ENCODE assay signal across 17 mouse cellular contexts in the genomic region with DNA sequence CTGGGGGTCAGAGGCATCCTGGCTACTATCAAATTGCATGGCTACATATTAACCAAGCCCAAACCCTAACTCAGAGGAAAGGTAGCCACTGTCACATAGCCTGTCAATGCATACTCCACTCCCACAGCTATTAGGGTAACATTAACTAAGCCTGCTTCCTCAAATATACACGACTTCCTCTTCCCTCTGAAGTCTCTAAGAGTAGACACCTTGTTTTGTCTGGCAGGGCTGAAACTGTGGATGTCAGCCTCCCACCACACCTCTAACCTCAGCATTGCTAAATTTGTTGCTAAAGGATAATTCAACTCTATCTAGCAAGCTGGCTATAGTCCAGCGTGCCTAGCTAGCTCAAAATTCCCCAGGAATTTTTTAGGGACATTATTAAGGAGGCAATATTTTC. TPM values are rescaled to one million over a fixed set of nuclear protein-coding genes. Genes with fewer than 3 reads are reported as not detected.
"Had no signal": no experiment of that assay in that cellular context is flagged by ENCODE, and none has a peak within 500 bp of the region (broad histone marks: within the 10 kb centered on the region; RNA-seq: fewer than 3 reads in every experiment).

No protein-coding gene starts in this region.

- ATAC-seq: liver, postnatal 0 days had no signal

- H3K4me3 ChIP-seq: limb, embryonic 12.5 days; liver, embryonic 13.5 days; lung, embryonic 15.5 days; midbrain, embryonic 10.5 days; neural tube, embryonic 12.5 days had no signal

- H3K36me3 ChIP-seq: limb, embryonic 12.5 days; liver, embryonic 13.5 days; lung, embryonic 15.5 days; midbrain, embryonic 10.5 days; neural tube, embryonic 12.5 days had no signal

- H3K27ac ChIP-seq: limb, embryonic 12.5 days; liver, embryonic 13.5 days; lung, embryonic 15.5 days; macrophage; midbrain, embryonic 10.5 days; neural tube, embryonic 12.5 days had no signal

- H3K4me2 ChIP-seq: limb, embryonic 12.5 days; liver, embryonic 13.5 days; lung, embryonic 15.5 days; neural tube, embryonic 12.5 days had no signal

- DNase-seq: kidney, adult 11 months; kidney, postnatal 10 days; layer of hippocampus, adult 9-11 months; layer of hippocampus, postnatal 36 days; liver; liver, embryonic 13.5 days; liver, postnatal 0 days; lung, postnatal 14 days; midbrain, embryonic 14.5 days; retina, postnatal 1 day; thymus, adult 18-20 months; thymus, postnatal 14 days had no signal

- H3K9ac ChIP-seq: limb, embryonic 12.5 days; liver, embryonic 13.5 days; liver, postnatal 0 days; lung, embryonic 15.5 days; neural tube, embryonic 12.5 days had no signal

- H3K4me1 ChIP-seq: limb, embryonic 12.5 days; lung, embryonic 15.5 days; midbrain, embryonic 10.5 days; neural tube, embryonic 12.5 days had no signal

- H3K9me3 ChIP-seq: limb, embryonic 12.5 days; liver, embryonic 13.5 days; lung, embryonic 15.5 days; midbrain, embryonic 10.5 days; neural tube, embryonic 12.5 days had no signal

- H3K27me3 ChIP-seq: limb, embryonic 12.5 days; liver, embryonic 13.5 days; lung, embryonic 15.5 days; neural tube, embryonic 12.5 days had no signal

RNA-seq across cellular contexts. Expression of gene Cysltr2, which starts 7.2 kb away (rescaled TPM):
- polyA plus RNA-seq: limb, embryonic 12.5 days; midbrain, embryonic 10.5 days; neural tube, embryonic 12.5 days had no signal
